Mouse (Mus musculus) bone marrow, adult 2 months (tissue): ENCODE results near the gene Spire2.

Experiments used
- CTCF ChIP-seq: fragments of 200-500 bp; IDR thresholded peaks from 2 replicates; pipeline ENCODE4 v1.5.1; 2011; ENCODE audit warnings: low read length, control low read depth; ENCODE audit not compliant: control insufficient read depth, insufficient read depth
- POLR2A ChIP-seq: fragments of 200-500 bp; IDR thresholded peaks from 2 replicates; pipeline ENCODE4 v1.6.1; 2011; ENCODE audit warnings: low read depth, mild to moderate bottlenecking, control low read depth, low read length, borderline replicate concordance; ENCODE audit not compliant: control insufficient read depth

- no peak for TF ChIP-seq CTCF
- no peak for TF ChIP-seq POLR2A
These were observed 84.5 kb downstream of the Spire2 start for GRCm38 (mm10) chr8:123416944-123417555.
